Mouse (Mus musculus) layer of hippocampus, postnatal 14 days (tissue): Measurements from ENCODE around the gene Wdr24. TPM values are rescaled to one million over a fixed set of nuclear protein-coding genes. Genes with fewer than 3 reads are reported as not detected.

ENCODE experiments used
- DNase-seq, 2 experiments: peaks; one replicate each; pipeline ENCODE4 v3.0.0; 2021 to 2022; ENCODE audit warnings: low spot score in 2 of 2, mixed read lengths in 1 of 2
- long read RNA-seq, 2 experiments: library from polyadenylated mRNA; stranded (forward); transcript quantifications; one replicate each; pipeline ENCODE4 v2.0.0; 2021
- total RNA-seq, 2 experiments: library from RNA; stranded (reverse); gene quantifications; 2 replicates each; pipeline ENCODE4 v1.2.3; 2021

The Wdr24 gene
- total RNA-seq = 10 to 100 TPM; 21.7 to 23.4 TPM
- long read RNA-seq, experiment 1, transcript Wdr24-201 (9 exons, 3,099 nt) = major isoform, 20 of 31 reads
- long read RNA-seq, experiment 1, partial matches to known transcripts = 4 of 31 reads
- long read RNA-seq, experiment 1, other reads (novel, unspliced or antisense) = 6 of 31 reads
- long read RNA-seq, experiment 2, transcript Wdr24-201 (9 exons, 3,099 nt) = major isoform, 20 of 32 reads
- long read RNA-seq, experiment 2, partial matches to known transcripts = 4 of 32 reads
- long read RNA-seq, experiment 2, other reads (novel, unspliced or antisense) = 7 of 32 reads

DNA sequence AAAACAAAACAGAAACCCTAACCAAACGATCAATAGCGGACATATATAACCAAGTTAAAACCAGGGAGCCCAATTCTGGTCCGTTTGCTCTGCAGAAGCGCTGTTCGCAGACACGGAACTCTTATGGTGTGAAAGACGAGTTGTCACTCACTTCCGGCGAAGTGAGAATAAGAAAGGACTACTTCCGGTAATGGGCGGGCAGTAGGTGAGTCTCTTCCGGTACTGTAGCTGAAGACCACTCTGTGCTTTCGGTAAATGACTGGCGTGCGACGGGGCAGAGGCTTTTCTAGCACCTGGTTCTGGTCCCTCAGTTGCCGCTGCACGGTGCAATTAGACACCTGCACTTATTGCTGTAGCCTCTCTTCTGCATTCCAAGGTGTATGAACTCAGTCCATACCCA, at the start of gene Wdr24:
TSS of gene Wdr24 (plus strand) at position 176 of the 400 bp plus-strand sequence.
- DNase-seq = peak; percentile 78 to 90

DNA sequence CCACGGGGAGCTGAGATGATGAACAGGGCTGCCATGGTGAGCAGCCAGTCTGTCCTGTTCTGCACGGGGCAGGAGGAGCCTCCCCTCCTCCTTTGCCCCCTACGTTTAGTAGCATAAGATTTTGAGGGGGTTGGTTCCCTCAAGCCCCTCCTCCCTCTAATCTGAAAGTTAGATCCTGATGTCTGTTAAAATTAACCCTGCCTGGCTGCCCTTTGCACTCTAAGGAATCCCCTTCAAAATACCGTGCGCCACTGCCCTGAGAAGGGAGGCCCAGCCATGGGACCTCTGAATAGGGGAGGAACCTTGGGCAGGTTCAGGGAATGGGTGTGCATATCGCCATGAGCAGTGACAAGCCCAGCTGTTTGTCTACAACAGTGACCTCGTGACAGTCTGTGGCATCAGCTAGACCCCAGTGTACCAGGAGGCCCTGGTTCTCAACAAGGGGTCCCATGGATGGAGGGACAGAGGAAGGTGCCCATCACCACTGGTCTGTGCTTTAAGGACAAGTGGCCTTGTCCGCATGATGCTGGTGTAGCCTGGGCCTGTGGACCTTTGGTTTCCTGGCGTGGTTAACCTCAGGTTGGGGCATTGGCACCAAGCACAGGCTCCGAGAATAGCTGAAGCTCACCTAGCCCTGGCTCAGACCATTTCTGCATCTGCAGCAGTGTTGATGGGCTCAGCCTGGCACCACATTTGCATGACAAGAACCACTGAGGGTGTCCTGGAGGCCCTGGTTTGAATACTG, 47.9 kb upstream of the Wdr24 start:
- DNase-seq = no peak

DNA sequence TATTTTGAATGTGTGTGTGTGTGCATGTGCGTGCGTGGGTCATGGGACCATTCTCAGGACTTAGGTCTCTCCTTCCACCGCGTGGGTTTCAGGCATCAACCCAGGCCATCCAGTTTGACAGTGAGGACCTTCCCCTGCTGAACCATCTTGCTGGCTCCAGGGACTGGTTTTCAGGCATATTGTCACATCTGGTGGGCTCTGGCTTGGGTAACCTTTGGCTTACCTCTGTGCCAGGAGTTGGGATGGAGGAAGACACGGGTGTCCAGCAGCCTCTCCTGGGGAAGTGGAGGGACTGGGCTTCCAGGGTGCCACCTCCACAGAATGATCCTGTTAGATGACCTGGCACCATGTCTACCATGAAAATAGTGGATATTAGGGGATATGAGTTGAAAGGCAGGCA, 45.5 kb upstream of the Wdr24 start:
- DNase-seq = no peak

DNA sequence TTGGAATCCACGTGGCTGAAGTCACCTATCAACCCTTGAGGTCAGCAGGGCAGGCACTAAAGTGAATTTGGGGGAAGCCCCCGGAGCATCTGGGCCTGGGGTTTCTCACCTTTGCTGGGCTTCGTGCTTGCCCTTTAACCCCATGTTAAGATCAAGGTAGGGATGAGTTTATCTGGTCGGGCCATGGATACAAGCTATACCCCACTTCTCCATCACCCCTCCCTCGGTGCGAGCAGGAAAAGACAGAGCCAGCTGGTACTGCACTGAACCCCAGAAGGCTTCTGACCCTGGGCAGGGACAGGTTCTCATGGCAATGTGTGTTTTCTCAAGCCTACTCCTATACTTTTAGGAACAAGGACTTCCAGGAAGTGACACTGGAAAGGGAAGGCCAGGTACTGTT, 42.1 kb upstream of the Wdr24 start:
- DNase-seq = no peak

DNA sequence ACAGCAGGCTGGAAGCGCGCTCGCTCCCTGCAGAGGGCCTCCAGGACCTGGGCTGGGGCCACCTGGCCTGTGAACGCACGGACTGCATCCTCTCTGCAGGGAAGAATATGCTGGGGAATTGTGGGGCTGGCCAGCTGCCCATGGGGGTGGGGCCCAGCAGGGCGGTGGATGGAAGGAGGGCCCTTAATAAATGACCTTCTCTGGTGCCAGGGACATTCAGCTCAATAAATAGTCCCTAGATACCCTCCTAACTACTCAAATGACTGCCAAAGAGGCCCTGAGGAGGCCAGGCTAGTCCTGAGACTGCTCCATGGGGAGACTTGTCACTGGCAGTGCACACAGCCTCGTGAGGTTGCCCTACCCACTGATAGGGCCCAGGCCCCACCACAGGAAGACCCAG, 40.3 kb upstream of the Wdr24 start:
- DNase-seq = no peak

DNA sequence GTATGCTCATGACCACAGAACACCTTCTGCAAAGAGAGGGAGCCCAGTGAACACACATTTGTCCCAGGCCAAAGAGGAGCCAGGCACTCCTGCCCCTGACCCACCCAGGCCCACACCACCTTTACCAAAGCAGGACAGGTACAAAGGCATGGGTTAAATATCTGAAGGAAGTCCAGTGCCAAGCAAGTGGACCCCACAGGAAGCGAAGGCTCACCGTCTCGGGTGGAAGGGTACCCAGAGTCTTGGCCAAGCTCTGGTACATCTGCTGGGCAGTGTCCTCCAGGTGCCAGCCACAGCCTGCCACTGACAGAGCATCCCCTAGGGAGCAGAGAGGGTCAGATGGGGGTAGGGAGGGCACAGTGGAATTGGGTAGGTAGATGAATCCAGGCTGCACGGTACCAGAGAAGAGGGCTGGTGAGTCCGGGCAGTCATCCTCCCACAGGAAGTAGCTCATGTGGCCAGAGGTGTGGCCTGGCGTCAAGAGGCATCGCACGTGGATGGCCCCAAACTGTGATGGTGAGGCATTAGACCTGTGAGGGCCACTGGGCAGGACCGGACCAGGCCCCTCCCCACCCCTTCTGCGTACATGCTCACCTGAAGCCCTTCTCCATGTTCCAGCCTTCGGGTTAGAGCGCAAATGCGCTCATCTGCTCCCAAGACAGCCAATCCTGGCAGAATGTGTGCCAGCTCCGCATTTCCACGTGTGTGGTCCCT, 39.4 kb upstream of the Wdr24 start:
- no peak for DNase-seq

DNA sequence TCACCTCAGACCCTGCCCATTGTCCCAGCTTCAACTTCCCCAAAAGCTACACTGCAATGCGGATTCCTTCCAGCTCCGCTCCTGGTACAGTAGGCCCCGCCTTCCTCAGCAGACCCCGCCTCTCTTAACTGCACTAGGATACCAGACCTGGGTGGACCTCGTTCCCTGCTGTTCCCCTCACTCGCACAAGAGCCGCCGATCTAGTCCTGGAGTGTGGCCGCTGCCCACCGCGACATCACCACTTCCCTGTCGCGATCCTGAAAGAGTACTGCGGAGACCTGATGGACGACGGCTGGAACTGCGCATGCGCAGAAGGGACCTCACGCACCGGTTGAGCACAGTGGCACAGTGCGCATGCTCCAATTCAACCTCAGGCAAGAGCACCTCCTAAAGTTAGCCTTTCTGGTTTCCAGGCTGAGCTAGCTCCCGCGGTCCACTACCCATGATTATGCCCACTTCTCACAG, 38.1 kb upstream of the Wdr24 start, which contains the start of gene Haghl:
TSS of gene Haghl (minus strand) at position 393 of the 465 bp plus-strand sequence.
- peak; percentile 98 to 99 for DNase-seq

DNA sequence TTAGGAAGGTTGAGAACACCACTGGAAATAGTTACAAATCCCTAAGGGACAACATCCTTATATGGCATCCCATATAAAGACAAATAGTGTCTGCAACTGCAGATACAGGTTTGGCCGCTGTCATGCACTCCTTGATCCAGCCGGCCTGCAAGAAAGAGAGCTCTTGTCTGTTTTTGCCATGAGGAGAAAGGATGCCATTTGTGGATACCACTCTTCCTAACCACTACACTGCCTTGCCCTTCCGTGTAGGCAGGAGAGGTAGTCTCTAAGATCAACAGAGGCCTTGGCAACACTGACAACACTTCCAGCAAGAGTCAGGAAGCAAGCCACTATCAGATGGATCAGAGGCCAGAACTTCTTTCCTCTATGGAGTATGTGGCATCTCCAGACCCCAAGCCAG, 37.1 kb upstream of the Wdr24 start, which contains the start of gene Ccdc78:
TSS of gene Ccdc78 (plus strand) at position 301 of the 400 bp plus-strand sequence.
- no peak for DNase-seq

DNA sequence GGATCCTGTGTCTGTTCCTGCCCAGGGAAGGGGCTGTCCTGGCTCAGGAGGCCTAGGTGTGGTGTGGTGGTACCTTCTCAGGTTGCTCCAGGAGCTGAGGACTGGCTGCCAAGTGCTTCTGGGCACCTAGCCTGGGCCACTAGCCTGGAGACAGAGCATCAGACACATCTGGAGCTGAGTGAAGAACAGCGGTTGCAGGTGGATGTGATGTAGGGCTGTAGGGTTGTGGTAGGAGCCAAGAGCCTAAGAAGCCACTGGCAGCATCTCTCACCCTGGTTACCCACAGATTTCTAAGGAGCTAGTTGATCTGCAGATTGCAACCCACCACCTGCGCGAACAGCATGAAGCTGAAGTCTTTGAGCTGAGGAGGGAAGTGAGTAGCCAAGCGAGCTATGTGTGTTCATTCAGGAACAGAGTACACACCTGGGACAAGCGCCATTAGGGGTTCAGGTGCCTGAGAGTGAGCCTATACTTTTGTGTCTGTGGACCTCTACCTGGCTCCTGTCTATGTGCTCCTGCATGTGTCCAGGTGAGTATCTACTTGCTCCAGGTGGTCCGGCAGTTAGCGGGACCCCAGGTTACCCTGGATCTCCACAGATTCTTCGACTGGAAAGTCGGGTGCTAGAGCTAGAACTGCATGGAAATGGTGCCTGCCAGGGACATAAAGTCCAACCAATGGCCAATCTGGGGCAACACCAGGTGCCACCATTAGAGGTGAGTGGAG, 36.5 kb upstream of the Wdr24 start:
- no peak for DNase-seq

DNA sequence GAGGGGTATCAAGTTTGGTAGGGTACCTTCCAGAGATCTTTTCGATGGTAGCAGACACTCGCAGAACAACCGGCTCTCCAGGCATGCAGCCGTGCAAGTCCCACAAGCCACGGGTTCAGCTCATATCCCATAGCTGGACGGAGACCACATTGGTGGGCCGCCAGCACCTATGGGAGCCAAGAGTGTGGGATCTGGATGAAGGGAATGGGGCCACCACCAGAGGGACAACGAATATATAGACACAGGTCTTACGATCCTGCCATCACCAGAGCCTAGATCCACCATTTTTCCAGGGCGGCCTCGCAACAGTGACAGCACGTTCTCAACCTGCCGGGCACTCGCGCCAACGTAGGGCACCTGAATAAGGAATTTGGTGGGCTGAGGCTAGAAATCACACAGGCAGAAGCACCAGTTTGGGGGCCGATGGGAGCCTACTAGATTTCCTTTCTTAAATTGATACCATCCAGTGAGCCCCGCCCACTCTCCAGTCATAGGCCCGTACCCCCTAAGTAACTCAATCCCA, 32.0 kb upstream of the Wdr24 start:
- DNase-seq = no peak

DNA sequence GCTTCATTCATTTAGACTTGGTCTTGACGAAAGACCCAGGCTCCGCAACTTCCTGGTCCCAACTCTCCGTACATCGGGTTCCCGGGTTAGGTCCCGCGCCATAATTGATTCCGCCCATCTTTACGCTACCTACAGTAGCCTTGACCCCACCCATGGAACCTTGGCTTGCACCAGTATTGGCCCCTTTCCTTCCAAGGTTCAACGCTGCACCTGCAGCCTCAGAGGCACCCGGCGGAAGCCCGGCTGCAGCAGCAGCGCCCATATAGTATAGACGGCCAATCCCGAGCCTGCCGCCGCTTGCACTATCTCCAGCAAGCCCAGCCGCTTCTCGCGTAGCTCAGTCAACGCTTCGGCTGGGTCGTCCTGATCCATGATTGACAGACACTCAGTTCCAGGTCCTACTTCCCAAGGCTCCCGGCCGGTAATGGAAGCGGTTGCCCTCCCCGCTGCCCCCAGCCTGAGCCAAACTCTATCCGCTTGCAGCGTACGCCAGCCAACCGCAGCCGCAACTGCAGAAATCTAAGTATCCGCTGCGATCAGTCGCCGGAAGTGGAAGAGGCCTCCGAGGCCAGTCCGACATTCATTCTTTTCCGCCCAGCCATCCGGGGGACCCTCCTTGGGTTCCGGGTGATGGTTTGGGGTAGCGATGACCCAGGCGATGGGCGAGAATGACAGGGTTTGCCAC, 31.4 kb upstream of the Wdr24 start:
- peak; percentile 86 to 89 for DNase-seq

DNA sequence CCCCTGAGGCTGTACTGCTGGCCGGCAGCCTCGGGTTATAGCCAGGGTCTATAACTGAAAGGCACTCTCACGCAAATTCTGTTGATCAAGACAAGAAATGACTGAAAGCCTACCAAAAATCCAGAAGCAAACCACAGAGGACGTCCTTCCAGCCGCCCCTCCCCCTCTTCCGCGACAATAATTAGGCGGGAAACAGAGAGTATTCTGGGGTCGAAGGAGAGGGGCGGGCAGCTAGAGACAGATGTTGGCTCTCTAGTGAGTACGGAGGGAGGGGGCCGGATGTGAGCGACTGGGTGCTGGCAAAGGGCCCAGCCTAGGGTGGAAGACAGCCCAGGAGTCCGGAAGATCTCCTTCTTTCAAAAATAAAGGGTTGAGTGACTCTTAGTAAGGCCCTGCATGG, 30.8 kb upstream of the Wdr24 start, which contains the start of gene Fam173a:
TSS of gene Fam173a (minus strand) at position 287 of the 400 bp plus-strand sequence.
- DNase-seq = peak; percentile 66 to 73

DNA sequence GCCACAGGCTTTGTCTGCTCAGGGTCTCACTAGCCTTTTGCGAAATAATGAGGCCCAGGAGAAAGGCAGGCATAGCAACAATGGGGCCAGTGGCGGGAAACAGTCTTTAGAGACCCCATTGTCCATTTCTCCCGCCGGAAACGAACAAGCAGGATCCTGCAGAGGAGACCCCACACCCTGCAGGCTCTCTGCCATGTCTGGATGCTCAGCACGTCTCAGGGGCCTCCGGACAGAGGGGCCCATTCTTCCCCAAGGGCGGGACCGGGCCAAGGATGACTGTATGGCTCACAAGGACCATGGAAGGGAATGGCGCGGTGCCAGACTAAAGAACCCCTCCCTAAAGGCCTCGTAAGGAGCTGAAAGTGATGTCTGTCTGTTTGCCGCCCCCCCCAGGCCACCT, 29.2 kb upstream of the Wdr24 start:
- DNase-seq = no peak

DNA sequence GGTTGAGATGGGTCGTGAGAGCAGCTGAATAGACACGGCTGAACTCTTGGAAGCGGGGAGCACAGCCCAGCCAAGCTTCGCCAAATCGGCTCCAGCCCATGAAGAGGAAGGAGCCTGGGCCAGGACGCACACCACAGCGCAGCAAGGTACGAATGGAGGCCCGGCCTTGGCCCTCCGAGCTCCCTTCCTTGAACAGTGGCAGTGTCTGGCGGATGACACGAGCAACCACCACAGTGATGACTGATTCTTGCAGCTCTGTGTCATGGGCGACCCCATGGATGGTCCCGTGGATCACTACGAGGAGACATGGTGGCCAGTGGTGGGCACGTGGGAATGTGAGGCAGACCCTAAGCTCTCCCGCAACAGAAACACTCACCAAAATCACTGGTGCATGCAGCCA, 28.4 kb upstream of the Wdr24 start:
- DNase-seq = no peak

DNA sequence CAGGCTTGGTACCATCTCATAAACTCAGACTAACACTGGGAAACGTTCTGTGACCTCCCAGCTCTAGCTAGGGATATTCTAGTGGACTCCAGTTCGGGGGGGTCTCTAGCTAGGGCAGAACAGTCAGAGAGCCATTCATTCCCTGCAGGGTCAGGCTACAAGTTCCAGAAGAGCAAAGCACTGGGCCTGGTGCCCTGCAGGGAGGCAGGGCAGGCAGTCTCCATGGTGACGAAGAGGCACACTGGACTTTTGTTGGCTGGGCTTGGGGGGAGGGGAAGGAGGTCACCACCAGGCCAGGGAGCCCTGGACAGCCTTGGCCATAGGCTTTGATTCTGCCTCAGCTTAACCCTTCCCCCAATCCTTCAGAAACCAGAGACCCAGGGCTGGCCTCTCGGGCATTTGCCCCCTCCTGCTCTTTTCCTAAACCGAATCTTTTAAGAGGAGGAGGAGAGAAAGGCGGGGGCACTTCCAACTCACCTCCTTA, 27.8 kb upstream of the Wdr24 start, which contains the start of gene AC134908.4:
TSS of gene AC134908.4 (minus strand) at position 51 of the 484 bp plus-strand sequence.
- DNase-seq = peak in 1 of 2 experiments; percentile 73

DNA sequence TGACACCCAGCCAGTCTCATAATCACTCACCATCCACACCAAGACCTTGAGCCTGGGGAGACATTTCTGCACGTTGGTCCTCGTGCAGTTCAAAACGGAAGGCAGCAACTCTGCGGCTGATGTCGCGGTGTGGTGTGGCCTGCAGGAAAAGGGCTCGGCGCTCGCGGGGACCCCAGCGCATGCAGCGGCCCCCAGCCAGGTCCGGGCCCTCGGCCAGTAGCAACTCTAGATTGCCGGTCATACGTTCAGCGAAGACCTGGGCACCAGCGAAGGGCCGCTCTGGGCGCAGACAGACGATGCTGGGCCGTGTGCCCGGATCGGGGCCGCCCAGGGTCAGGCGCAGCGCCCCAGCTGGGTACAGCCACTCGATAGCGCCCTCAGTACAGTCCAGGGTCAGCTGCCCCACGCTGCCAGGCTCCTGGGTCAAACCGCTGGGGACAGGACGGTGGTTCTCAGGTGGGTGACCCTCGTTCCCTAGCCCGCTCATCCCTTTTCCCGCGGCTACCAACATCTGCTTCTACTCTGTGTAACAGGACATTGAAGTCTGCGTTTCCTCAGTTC, 27.1 kb upstream of the Wdr24 start:
- DNase-seq = no peak

DNA sequence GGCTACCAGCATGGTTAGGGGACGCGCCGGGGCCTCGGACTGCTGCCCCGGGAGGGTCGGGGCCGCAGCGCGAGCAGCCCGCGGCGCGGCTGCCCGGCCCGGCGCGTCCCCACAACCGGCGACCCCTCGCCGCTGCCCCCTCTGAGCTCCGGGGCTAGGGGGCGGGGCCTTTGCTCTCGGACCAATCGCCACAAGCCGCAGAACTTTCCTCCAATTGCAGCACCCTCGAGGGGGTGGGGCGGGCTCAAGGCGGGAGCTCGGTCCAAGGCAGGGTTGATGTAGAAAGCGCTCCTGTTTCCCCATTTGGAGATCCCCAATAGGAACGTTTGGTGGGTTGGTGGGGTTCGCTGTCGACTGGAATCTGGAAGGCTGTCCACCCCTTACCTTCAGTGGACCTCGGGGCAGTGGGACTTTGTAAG, 26.5 kb upstream of the Wdr24 start, which contains the start of gene Metrn:
TSS of gene Metrn (minus strand) at position 186 of the 419 bp plus-strand sequence.
- DNase-seq = peak in 1 of 2 experiments; percentile 79

DNA sequence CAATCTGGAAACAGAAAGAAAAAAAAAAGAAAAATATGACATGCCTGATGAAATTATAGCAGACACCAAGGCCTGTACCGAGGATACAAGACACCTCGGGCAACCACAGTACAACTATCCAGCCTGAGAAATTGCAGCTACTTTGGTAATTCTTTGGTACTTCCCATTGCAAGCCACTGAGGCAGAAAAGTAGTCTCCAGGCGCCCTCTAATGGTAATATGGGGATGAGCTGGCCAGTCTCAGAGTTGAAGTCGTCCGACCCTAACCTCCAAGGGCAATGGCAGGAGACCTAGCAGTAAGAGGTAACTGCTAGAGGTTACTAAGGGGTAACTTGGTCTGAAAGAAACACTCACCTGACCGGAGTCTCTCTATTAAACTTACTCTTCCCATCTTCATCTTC, 22.4 kb upstream of the Wdr24 start:
- DNase-seq = peak; percentile 67 to 82

DNA sequence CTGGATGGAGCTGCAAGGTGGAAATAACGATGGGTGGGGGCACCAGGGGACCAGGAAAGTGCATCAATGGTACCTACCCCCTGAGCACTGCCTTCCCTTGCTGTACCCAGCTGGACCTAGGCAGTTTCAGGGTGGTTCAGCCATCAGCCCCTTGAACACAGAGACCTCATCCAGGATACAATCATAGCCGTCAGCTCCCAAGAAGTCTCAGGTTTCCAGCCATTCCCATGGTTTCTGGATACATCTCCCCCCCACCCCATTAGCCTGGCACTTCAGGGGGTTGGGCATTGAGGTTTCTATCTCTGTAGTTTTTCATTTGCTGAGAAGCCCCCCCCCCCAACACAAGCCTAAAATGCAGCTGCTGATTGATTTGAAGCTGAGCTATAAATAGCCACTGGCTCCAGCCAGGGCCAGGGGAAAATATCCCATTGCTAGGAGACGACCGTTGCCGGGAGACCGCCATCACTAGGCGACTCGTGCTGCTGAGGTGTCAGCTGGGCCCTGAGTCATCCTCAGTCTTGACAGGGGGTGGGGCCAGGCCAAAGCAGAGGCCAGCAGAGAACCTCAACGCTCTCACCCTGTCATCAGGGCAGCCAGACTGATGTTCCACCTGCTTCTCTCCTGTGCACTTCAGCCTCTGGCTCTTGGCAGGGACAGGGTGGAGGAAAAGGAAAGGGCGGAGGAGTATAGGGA, 20.5 kb upstream of the Wdr24 start:
- peak; percentile 81 to 90 for DNase-seq
